Mouse (Mus musculus): ENCODE data around the gene Gm48552. TPM values are rescaled to one million over a fixed set of nuclear protein-coding genes. Genes with fewer than 3 reads are reported as not detected.

Gene Gm48552
- total and polyA plus RNA-seq, 3 experiments: 0.46 to 1.1 (median 0.98) TPM

- dilution Hi-C loops (cut with MboI; ENCODE audit: extremely low pct_ligation_motif_present, extremely low pct_unique_long_range_greater_than_20kb, low sequenced_read_pairs) (no loop called here), in situ Hi-C loops (cut with MboI; ENCODE audit: low pct_ligation_motif_present, low pct_unique_long_range_greater_than_20kb, low sequenced_read_pairs) (no loop called here)
- peak overlapping the region; percentile 94 for H3K9ac ChIP-seq (ENCODE audit: insufficient read depth, low read depth)
- DNase-seq (ENCODE audit: extremely low read depth): no peak
- H3K36me3 ChIP-seq (replicated peaks in 1 of 2; ENCODE audit: control insufficient read depth in 1 of 2, insufficient read depth in 1 of 2, low read length in 1 of 2): no peaks in the 10 kb centered on the region
- no peaks in the 10 kb centered on the region for H3K9me3 ChIP-seq (replicated peaks; ENCODE audit: low read length)
- H3K4me1 ChIP-seq (ENCODE audit: control insufficient read depth in 1 of 2, insufficient read depth in 2 of 2): peaks cover 36 to 64% of the 10 kb centered on the region in 2 experiments
- peaks cover 7% of the 10 kb centered on the region for H3K79me2 ChIP-seq (replicated peaks; ENCODE audit: control insufficient read depth, extremely low read depth, insufficient read depth, poor library complexity, severe bottlenecking)
- no peak for TF ChIP-seq PAX5 (IDR thresholded peaks at IDR 0.05; ENCODE audit: low read length)
- peak; percentile 48; the same call in 1 of the 2 replicates for TF ChIP-seq BHLHE40 (IDR thresholded peaks at IDR 0.05; ENCODE audit: low read depth, low read length)
- no peak for TF ChIP-seq MEF2A (IDR thresholded peaks at IDR 0.05; ENCODE audit: borderline replicate concordance, low read depth, low read length)
- TF ChIP-seq CTCF (conservative IDR thresholded peaks at IDR 0.05 in 1 of 2, IDR thresholded peaks at IDR 0.05 in 1 of 2; ENCODE audit: low read depth in 2 of 2, low read length in 2 of 2): no peak
- TF ChIP-seq USF2 (conservative IDR thresholded peaks at IDR 0.05; ENCODE audit: low read depth, low read length): no peak
- peak overlapping the region; percentile 95 for H3K27ac ChIP-seq (ENCODE audit: insufficient read depth, low read depth)
- H3K27me3 ChIP-seq (replicated peaks): peaks cover 34% of the 10 kb centered on the region
- H3K4me2 ChIP-seq (ENCODE audit: insufficient read depth, low read depth, poor library complexity, severe bottlenecking): peak overlapping the region; percentile 73
- H3K4me3 ChIP-seq (replicated peaks in 1 of 3; ENCODE audit: low read depth in 2 of 3, low read length in 2 of 3, poor library complexity in 1 of 3): peak overlapping the region; percentile 58 to 74 (median 64)
Observed at GRCm38 (mm10) chr10:81430831-81431525, 42.2 kb downstream of the Gm48552 start.

- Histone ChIP-seq H3K4me1 (ENCODE audit: control insufficient read depth in 1 of 2, insufficient read depth in 2 of 2) (peaks cover 36 to 64% of the 10 kb centered on the region in 2 experiments), H3K9ac (ENCODE audit: insufficient read depth, low read depth) (peak overlapping the region; percentile 94; the same call in 1 of the 2 replicates), H3K36me3 (replicated peaks in 1 of 2; ENCODE audit: control insufficient read depth in 1 of 2, insufficient read depth in 1 of 2, low read length in 1 of 2) (no peaks in the 10 kb centered on the region), H3K4me3 (replicated peaks in 1 of 3; ENCODE audit: low read depth in 2 of 3, low read length in 2 of 3, poor library complexity in 1 of 3) (peak overlapping the region in 1 of 3 experiments; percentile 74), H3K27ac (ENCODE audit: insufficient read depth, low read depth) (no peak overlapping the region; the same call in 1 of the 2 replicates), H3K27me3 (replicated peaks) (peaks cover 30% of the 10 kb centered on the region), H3K4me2 (ENCODE audit: insufficient read depth, low read depth, poor library complexity, severe bottlenecking) (peak overlapping the region; percentile 73; the same call in 1 of the 2 replicates), H3K9me3 (replicated peaks; ENCODE audit: low read length) (no peaks in the 10 kb centered on the region), H3K79me2 (replicated peaks; ENCODE audit: control insufficient read depth, extremely low read depth, insufficient read depth, poor library complexity, severe bottlenecking) (peaks cover 1% of the 10 kb centered on the region)
- TF ChIP-seq RCOR1 (conservative IDR thresholded peaks at IDR 0.05; ENCODE audit: low read depth, low read length) (no peak), JUN (IDR thresholded peaks at IDR 0.05; ENCODE audit: insufficient read depth, low read depth, low read length) (no peak), ZNF384 (IDR thresholded peaks at IDR 0.05; ENCODE audit: low read depth, low read length) (no peak), UBTF (IDR thresholded peaks at IDR 0.05; ENCODE audit: low read depth, low read length) (no peak), JUND (conservative IDR thresholded peaks at IDR 0.05; ENCODE audit: low read depth, low read length) (no peak), MXI1 (IDR thresholded peaks at IDR 0.05; ENCODE audit: low read depth, low read length) (peak; percentile 55; the same call in 1 of the 2 replicates), CHD2 (IDR thresholded peaks at IDR 0.05; ENCODE audit: low read length) (no peak), BHLHE40 (IDR thresholded peaks at IDR 0.05; ENCODE audit: low read depth, low read length) (peak; percentile 27; the same call in 1 of the 2 replicates), ETS1 (conservative IDR thresholded peaks at IDR 0.05; ENCODE audit: low read depth, low read length) (no peak), PAX5 (IDR thresholded peaks at IDR 0.05; ENCODE audit: low read length) (no peak), GABPA (IDR thresholded peaks at IDR 0.05; ENCODE audit: insufficient replicate concordance, low read depth, low read length) (no peak), POLR2A (IDR thresholded peaks at IDR 0.05; ENCODE audit: low read depth, low read length) (no peak), MAX (IDR thresholded peaks at IDR 0.05; ENCODE audit: low read length) (peak; percentile 74), RAD21 (IDR thresholded peaks at IDR 0.05; ENCODE audit: low read depth, low read length) (no peak), NELFE (IDR thresholded peaks at IDR 0.05; ENCODE audit: low read depth, low read length) (no peak), NRF1 (IDR thresholded peaks at IDR 0.05; ENCODE audit: low read depth, low read length) (no peak), CTCF (conservative IDR thresholded peaks at IDR 0.05 in 1 of 2, IDR thresholded peaks at IDR 0.05 in 1 of 2; ENCODE audit: low read depth in 2 of 2, low read length in 2 of 2) (no peak), MEF2A (IDR thresholded peaks at IDR 0.05; ENCODE audit: borderline replicate concordance, low read depth, low read length) (no peak), SMC3 (IDR thresholded peaks at IDR 0.05; ENCODE audit: low read depth, low read length) (no peak), TBP (conservative IDR thresholded peaks at IDR 0.05; ENCODE audit: low read depth, low read length) (no peak), TCF12 (IDR thresholded peaks at IDR 0.05; ENCODE audit: low read depth, low read length) (no peak), USF1 (IDR thresholded peaks at IDR 0.05; ENCODE audit: low read depth, low read length) (peak; percentile 32), USF2 (conservative IDR thresholded peaks at IDR 0.05; ENCODE audit: low read depth, low read length) (no peak), IRF4 (IDR thresholded peaks at IDR 0.05; ENCODE audit: low read depth, low read length) (no peak), ZMIZ1 (IDR thresholded peaks at IDR 0.05; ENCODE audit: low read depth, low read length) (no peak), EP300 (IDR thresholded peaks at IDR 0.05; ENCODE audit: low read length) (no peak), MYC (IDR thresholded peaks at IDR 0.05; ENCODE audit: low read depth, low read length) (peak; percentile 48; the same call in 1 of the 2 replicates)
- in situ Hi-C loops (cut with MboI; ENCODE audit: low pct_ligation_motif_present, low pct_unique_long_range_greater_than_20kb, low sequenced_read_pairs) (no loop called here), dilution Hi-C loops (cut with MboI; ENCODE audit: extremely low pct_ligation_motif_present, extremely low pct_unique_long_range_greater_than_20kb, low sequenced_read_pairs) (no loop called here)
- no peak for DNase-seq (ENCODE audit: extremely low read depth)
Observed at GRCm38 (mm10) chr10:81431526-81432168, 42.8 kb downstream of the Gm48552 start.
